Mouse (Mus musculus) olfactory bulb, adult 2 months (tissue): Measurements from ENCODE around the gene Scn1a. TPM values are rescaled to one million over a fixed set of nuclear protein-coding genes. Genes with fewer than 3 reads are reported as not detected.
A peak's percentile ranks its signal among the peaks of the same experiment; 100 is the strongest.

Experiments used
- H3K27ac ChIP-seq: fragments of 200-500 bp; 2 replicates; pipeline ENCODE4 v1.5.1; 2012; ENCODE audit warnings: low read depth, low read length; ENCODE audit not compliant: insufficient read depth
- H3K4me1 ChIP-seq: fragments of 200-500 bp; 2 replicates; pipeline ENCODE4 v1.6.1; 2012; ENCODE audit warnings: low read length; ENCODE audit not compliant: control insufficient read depth, insufficient read depth
- H3K4me3 ChIP-seq: fragments of 200-500 bp; 2 replicates; pipeline ENCODE4 v1.5.1; 2012; ENCODE audit warnings: mild to moderate bottlenecking, low read depth, low read length, moderate library complexity; ENCODE audit not compliant: insufficient read depth
- CTCF ChIP-seq: fragments of 200-500 bp; IDR thresholded peaks from 2 replicates; pipeline ENCODE4 v1.5.1; 2012; ENCODE audit warnings: low read depth, mild to moderate bottlenecking, low read length, moderate library complexity; ENCODE audit not compliant: insufficient read depth
- POLR2A ChIP-seq: fragments of 200-500 bp; IDR thresholded peaks from 2 replicates; pipeline ENCODE4 v1.6.1; 2012; ENCODE audit warnings: mild to moderate bottlenecking, low read depth, low read length, moderate library complexity; ENCODE audit not compliant: insufficient read depth
- WGBS: fragments of 180-500 bp; shearing (Covaris S2); methylation state at CpG from one replicate; pipeline ENCODE4 v1.1.7; 2018; 5-methylcytosine and 5-hydroxymethylcytosine counted together
- polyA plus RNA-seq: library from polyadenylated mRNA; stranded (reverse); fragments of >200 nt; gene quantifications from 2 replicates; pipeline ENCODE4 v1.2.4, GENCODE M21; 2012; ENCODE audit warnings: low replicate concordance; ENCODE audit not compliant: missing spikeins, insufficient read depth, insufficient read length

The Scn1a gene
- polyA plus RNA-seq, 1 experiment: not detected

GRCm38 (mm10) chr2:66409740-66410290 is 30.8 kb downstream of the Scn1a start:
- WGBS: under 1% methylated on average over 14 of the region's 14 CpGs
- Histone ChIP-seq H3K4me3 (peak overlapping the region; percentile 53), H3K27ac (peak overlapping the region; percentile 27), H3K4me1 (no peaks in the 10 kb centered on the region)
- 0 out of 2 replicates have a peak, but pooled peaks have one; percentile 29 for TF ChIP-seq CTCF
- TF ChIP-seq POLR2A: no peak

- WGBS: 7% methylated on average over 12 of the region's 12 CpGs
- Histone ChIP-seq H3K27ac (peak overlapping the region; percentile 9), H3K4me3 (peak overlapping the region; percentile 53), H3K4me1 (no peaks in the 10 kb centered on the region)
- no peak for TF ChIP-seq CTCF
- no peak for TF ChIP-seq POLR2A
Observed at GRCm38 (mm10) chr2:66408899-66409739, 31.5 kb downstream of the Scn1a start.

DNA sequence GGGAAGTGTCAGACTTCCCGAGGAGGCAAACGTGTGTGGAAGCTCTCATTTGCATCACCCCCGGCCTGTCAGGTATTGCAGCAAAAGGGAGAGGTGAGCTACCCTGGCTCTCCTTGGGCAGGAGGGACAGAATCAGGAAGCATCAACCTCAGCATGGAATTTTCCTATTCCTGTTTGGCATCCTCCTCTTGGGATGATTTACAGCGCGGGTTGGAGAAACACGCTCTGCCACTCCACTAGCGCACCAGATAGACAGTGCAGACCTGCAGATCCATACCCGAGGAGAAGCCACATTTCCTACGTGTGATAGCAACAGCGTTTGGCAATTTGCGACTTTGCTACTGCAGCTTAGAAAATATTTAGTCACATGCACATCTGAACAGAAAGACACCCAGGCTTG is 32.2 kb downstream of the Scn1a start:
- Histone ChIP-seq H3K4me3 (peak overlapping the region; percentile 53), H3K27ac (peak overlapping the region; percentile 9), H3K4me1 (no peaks in the 10 kb centered on the region)
- 21% methylated on average over 11 of the region's 11 CpGs for WGBS
- TF ChIP-seq POLR2A (no peak), CTCF (no peak)

GRCm38 (mm10) chr2:66392586-66392985 is 48.1 kb downstream of the Scn1a start:
- TF ChIP-seq POLR2A (no peak), CTCF (no peak)
- H3K4me1 ChIP-seq: no peaks in the 10 kb centered on the region
- WGBS: 59% methylated on average over 5 of the region's 5 CpGs

GRCm38 (mm10) chr2:66367957-66368356 is 72.7 kb downstream of the Scn1a start:
- 77% methylated on average over 2 of the region's 2 CpGs for WGBS
- H3K4me1 ChIP-seq: no peaks in the 10 kb centered on the region
- no peak overlapping the region for H3K4me3 ChIP-seq
- no peak for TF ChIP-seq CTCF
- H3K27ac ChIP-seq: no peak overlapping the region

More at GRCm38 (mm10) chr2:66392586-66392985, 48.1 kb downstream of the Scn1a start:
- Histone ChIP-seq H3K4me3 (no peak overlapping the region), H3K27ac (no peak overlapping the region)

- 91% methylated on average over 2 of the region's 2 CpGs for WGBS
- no peaks in the 10 kb centered on the region for H3K4me1 ChIP-seq
- H3K4me3 ChIP-seq: no peak overlapping the region
- no peak for TF ChIP-seq POLR2A
- TF ChIP-seq CTCF: no peak
- H3K27ac ChIP-seq: no peak overlapping the region
Observed at GRCm38 (mm10) chr2:66350590-66350989, 90.0 kb downstream of the Scn1a start.

DNA sequence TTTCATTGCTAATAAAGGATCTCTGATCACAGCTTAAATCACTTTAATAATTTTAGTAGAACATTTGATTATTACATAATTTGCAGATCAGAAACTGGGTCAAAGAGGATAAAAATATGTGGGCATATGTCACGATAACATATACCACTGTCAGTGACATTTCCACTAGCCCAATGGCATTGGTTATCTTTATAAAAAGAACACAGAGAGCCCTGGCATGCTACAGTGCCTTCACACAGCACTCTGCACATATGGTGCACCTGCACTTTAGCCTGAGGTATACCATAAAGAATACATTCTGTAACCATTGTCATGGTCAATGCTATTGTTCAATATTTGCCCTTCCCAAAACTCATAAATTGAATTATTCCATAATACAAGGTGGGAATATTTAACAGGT is 94.0 kb downstream of the Scn1a start:
- 95% methylated on average over 1 of the region's 1 CpGs for WGBS
- no peak overlapping the region for H3K4me3 ChIP-seq
- no peak for TF ChIP-seq CTCF
- TF ChIP-seq POLR2A: no peak
- no peaks in the 10 kb centered on the region for H3K4me1 ChIP-seq
- no peak overlapping the region for H3K27ac ChIP-seq

GRCm38 (mm10) chr2:66346181-66346580 is 94.5 kb downstream of the Scn1a start:
- WGBS: 70% methylated on average over 3 of the region's 3 CpGs
- Histone ChIP-seq H3K4me3 (no peak overlapping the region), H3K4me1 (no peaks in the 10 kb centered on the region), H3K27ac (no peak overlapping the region)
- TF ChIP-seq CTCF: no peak
- no peak for TF ChIP-seq POLR2A

DNA sequence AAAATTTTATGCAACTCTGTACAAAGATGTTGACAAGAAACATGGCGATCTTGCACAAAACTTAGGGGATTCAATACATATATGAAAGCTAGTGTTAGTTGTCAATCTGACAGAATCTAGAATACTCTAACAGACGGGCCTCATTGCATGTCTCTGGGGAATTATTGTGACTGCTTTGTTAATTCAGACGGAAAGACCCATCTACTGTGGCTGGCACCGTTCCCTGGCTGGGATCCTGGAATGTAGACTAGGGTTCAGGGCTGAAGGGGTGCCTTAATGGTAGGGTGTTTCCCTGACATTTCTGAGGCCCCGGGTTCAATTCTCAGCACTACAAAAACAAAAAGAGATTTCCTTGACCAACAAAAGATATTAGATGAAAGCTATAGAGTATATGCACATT is 103.2 kb downstream of the Scn1a start:
- 46% methylated on average over 5 of the region's 5 CpGs for WGBS
- no peak for TF ChIP-seq CTCF
- TF ChIP-seq POLR2A: no peak
- Histone ChIP-seq H3K27ac (no peak overlapping the region), H3K4me1 (no peaks in the 10 kb centered on the region), H3K4me3 (no peak overlapping the region)
